Mouse (Mus musculus) fibroblast of lung, adult 2 months (primary cell): ENCODE results near the gene Rab7b.

ENCODE experiments used
- DNase-seq: peaks from one replicate; pipeline ENCODE4 v3.0.0-alpha.2; 2011; ENCODE audit warnings: low read depth

Rab7b gene

GRCm38 (mm10) chr1:131688475-131688874 is at the start of gene Rab7b:
TSS of gene Rab7b (plus strand) at chr1:131688695.
- no peak for DNase-seq

- DNase-seq = no peak
Observed at GRCm38 (mm10) chr1:131640062-131640461, 48.4 kb upstream of the Rab7b start.

- no peak for DNase-seq
Observed at GRCm38 (mm10) chr1:131641565-131641964, 46.9 kb upstream of the Rab7b start.

- no peak for DNase-seq
Observed at GRCm38 (mm10) chr1:131642251-131642650, 46.2 kb upstream of the Rab7b start.

GRCm38 (mm10) chr1:131652670-131653443 is 35.6 kb upstream of the Rab7b start:
- DNase-seq = no peak

- DNase-seq = no peak
Observed at GRCm38 (mm10) chr1:131655601-131656000, 32.9 kb upstream of the Rab7b start.

- DNase-seq = peak; percentile 87
Observed at GRCm38 (mm10) chr1:131657945-131658354, 30.5 kb upstream of the Rab7b start.

- no peak for DNase-seq
Observed at GRCm38 (mm10) chr1:131659512-131660085, 28.9 kb upstream of the Rab7b start.

- no peak for DNase-seq
Observed at GRCm38 (mm10) chr1:131660266-131660665, 28.2 kb upstream of the Rab7b start.

- no peak for DNase-seq
Observed at GRCm38 (mm10) chr1:131660716-131661472, 27.6 kb upstream of the Rab7b start.

GRCm38 (mm10) chr1:131661749-131662148 is 26.7 kb upstream of the Rab7b start:
- DNase-seq = no peak

GRCm38 (mm10) chr1:131663286-131663995 is 25.1 kb upstream of the Rab7b start:
- DNase-seq = no peak

GRCm38 (mm10) chr1:131664136-131664535 is 24.4 kb upstream of the Rab7b start:
- no peak for DNase-seq

- DNase-seq = no peak
Observed at GRCm38 (mm10) chr1:131665886-131666285, 22.6 kb upstream of the Rab7b start.

GRCm38 (mm10) chr1:131671113-131671512 is 17.4 kb upstream of the Rab7b start:
- no peak for DNase-seq

- no peak for DNase-seq
Observed at GRCm38 (mm10) chr1:131672361-131672760, 16.1 kb upstream of the Rab7b start.

GRCm38 (mm10) chr1:131679644-131680043 is 8.9 kb upstream of the Rab7b start:
- no peak for DNase-seq

- no peak for DNase-seq
Observed at GRCm38 (mm10) chr1:131687739-131688138, 756 bp upstream of the Rab7b start.

GRCm38 (mm10) chr1:131689016-131689415 is 521 bp downstream of the Rab7b start:
- DNase-seq = no peak

- no peak for DNase-seq
Observed at GRCm38 (mm10) chr1:131689899-131690298, 1.4 kb downstream of the Rab7b start.

- no peak for DNase-seq
Observed at GRCm38 (mm10) chr1:131690435-131690834, 1.9 kb downstream of the Rab7b start.

- DNase-seq = no peak
Observed at GRCm38 (mm10) chr1:131691356-131691755, 2.9 kb downstream of the Rab7b start.
